Mouse (Mus musculus) B cell, adult 2 months (primary cell): ENCODE data around the gene Reg4.

ENCODE experiments used
- DNase-seq, 2 experiments: peaks; one replicate each; pipeline ENCODE4 v3.0.0; 2022

Gene Reg4

GRCm38 (mm10) chr3:98238150-98238549, 16.2 kb downstream of the Reg4 start:
- DNase-seq, result no peak

- DNase-seq, result no peak
These were observed 20.1 kb downstream of the Reg4 start for GRCm38 (mm10) chr3:98242051-98242450.

GRCm38 (mm10) chr3:98242458-98243037, 20.6 kb downstream of the Reg4 start:
- no peak for DNase-seq

GRCm38 (mm10) chr3:98245892-98246291, 23.9 kb downstream of the Reg4 start:
- no peak for DNase-seq

GRCm38 (mm10) chr3:98246985-98247751, 25.2 kb downstream of the Reg4 start:
- DNase-seq, result no peak

- DNase-seq, result no peak
These were observed 27.4 kb downstream of the Reg4 start for GRCm38 (mm10) chr3:98249378-98249777.

- DNase-seq, result no peak
These were observed 28.0 kb downstream of the Reg4 start for GRCm38 (mm10) chr3:98249833-98250448.

GRCm38 (mm10) chr3:98254059-98254458, 32.1 kb downstream of the Reg4 start:
- DNase-seq, result no peak

- DNase-seq, result no peak
These were observed 33.0 kb downstream of the Reg4 start for GRCm38 (mm10) chr3:98254656-98255583.

- no peak for DNase-seq
These were observed 36.8 kb downstream of the Reg4 start for GRCm38 (mm10) chr3:98258723-98259122.

- no peak for DNase-seq
These were observed 37.4 kb downstream of the Reg4 start for GRCm38 (mm10) chr3:98259271-98259751.

- DNase-seq, result no peak
These were observed 38.6 kb downstream of the Reg4 start for GRCm38 (mm10) chr3:98260534-98260933.

GRCm38 (mm10) chr3:98261415-98261814, 39.5 kb downstream of the Reg4 start:
- no peak for DNase-seq

GRCm38 (mm10) chr3:98262133-98262532, 40.2 kb downstream of the Reg4 start:
- DNase-seq, result no peak

- DNase-seq, result no peak
These were observed 45.3 kb downstream of the Reg4 start for GRCm38 (mm10) chr3:98267249-98267651.

GRCm38 (mm10) chr3:98273623-98274398, 51.9 kb downstream of the Reg4 start:
- DNase-seq, result no peak

- no peak for DNase-seq
These were observed 57.7 kb downstream of the Reg4 start for GRCm38 (mm10) chr3:98279682-98280081.

- DNase-seq, result no peak
These were observed 58.4 kb downstream of the Reg4 start, which contains the start of gene Hmgcs2 for GRCm38 (mm10) chr3:98280204-98280932. Hmgcs2 (plus strand) TSS chr3:98280435.

- DNase-seq, result peak; percentile 64 to 67
These were observed 59.1 kb downstream of the Reg4 start for GRCm38 (mm10) chr3:98280933-98281678.

GRCm38 (mm10) chr3:98282422-98282821, 60.5 kb downstream of the Reg4 start:
- no peak for DNase-seq
